Mouse (Mus musculus): ENCODE measurements at regions not wholly inside any gene's neighbourhood (a gene's known extent, or its start where the extent isn't known, plus 50 kb on each side); places are given as distances from the start of the nearest gene placed in this dataset.
A peak's percentile ranks its signal among the peaks of the same experiment; 100 is the strongest.

GRCm38 (mm10) chr12:26937836-26938235 is 404.5 kb downstream of the Sox11 start:
- H3K36me3 ChIP-seq (ENCODE audit: control insufficient read depth, insufficient read depth), result no peaks in the 10 kb centered on the region
- TF ChIP-seq CTCF (IDR thresholded peaks at IDR 0.05; ENCODE audit: low read depth), result no peak

GRCm38 (mm10) chr12:26936696-26937458 is 405.5 kb downstream of the Sox11 start:
- Histone ChIP-seq H3K9ac (ENCODE audit: low read depth, low read length) (no peak overlapping the region), H3K4me3 (ENCODE audit: low read depth, low read length) (no peak overlapping the region), H3K9me3 (ENCODE audit: control insufficient read depth) (no peaks in the 10 kb centered on the region), H3K4me2 (replicated peaks; ENCODE audit: low read depth) (no peak overlapping the region), H3K4me1 (replicated peaks; ENCODE audit: control insufficient read depth, insufficient read depth, low read length) (no peaks in the 10 kb centered on the region), H3K27me3 (replicated peaks; ENCODE audit: control insufficient read depth, insufficient read depth, low read length) (no peaks in the 10 kb centered on the region), H3K36me3 (ENCODE audit: control insufficient read depth, insufficient read depth) (no peaks in the 10 kb centered on the region), H3K27ac (ENCODE audit: low read depth, low read length) (no peak overlapping the region)
- ATAC-seq, result no peak
- WGBS, result 55% methylated on average over 5 of the region's 5 CpGs
- TF ChIP-seq CTCF (IDR thresholded peaks at IDR 0.05; ENCODE audit: low read depth), result no peak

More at GRCm38 (mm10) chr12:26937836-26938235, 404.5 kb downstream of the Sox11 start:
- no peak for ATAC-seq
- Histone ChIP-seq H3K9ac (ENCODE audit: low read depth, low read length) (no peak overlapping the region), H3K27me3 (replicated peaks; ENCODE audit: control insufficient read depth, insufficient read depth, low read length) (no peaks in the 10 kb centered on the region), H3K9me3 (ENCODE audit: control insufficient read depth) (no peaks in the 10 kb centered on the region), H3K4me1 (replicated peaks; ENCODE audit: control insufficient read depth, insufficient read depth, low read length) (no peaks in the 10 kb centered on the region), H3K4me3 (ENCODE audit: low read depth, low read length) (no peak overlapping the region), H3K27ac (ENCODE audit: low read depth, low read length) (no peak overlapping the region), H3K4me2 (replicated peaks; ENCODE audit: low read depth) (no peak overlapping the region)
- WGBS, result 76% methylated on average over 3 of the region's 3 CpGs

- ATAC-seq, result no peak
- H3K27me3 ChIP-seq (replicated peaks; ENCODE audit: control insufficient read depth, insufficient read depth, low read length), result no peaks in the 10 kb centered on the region
- no peak overlapping the region for H3K27ac ChIP-seq (ENCODE audit: low read depth, low read length)
- H3K36me3 ChIP-seq (ENCODE audit: control insufficient read depth, insufficient read depth), result no peaks in the 10 kb centered on the region
- H3K4me3 ChIP-seq (ENCODE audit: low read depth, low read length), result no peak overlapping the region
- TF ChIP-seq CTCF (IDR thresholded peaks at IDR 0.05; ENCODE audit: low read depth), result no peak
- H3K4me1 ChIP-seq (replicated peaks; ENCODE audit: control insufficient read depth, insufficient read depth, low read length), result no peaks in the 10 kb centered on the region
- WGBS, result 73% methylated on average over 7 of the region's 7 CpGs
- H3K9me3 ChIP-seq (ENCODE audit: control insufficient read depth), result no peaks in the 10 kb centered on the region
- H3K4me2 ChIP-seq (replicated peaks; ENCODE audit: low read depth), result no peak overlapping the region
- H3K9ac ChIP-seq (ENCODE audit: low read depth, low read length), result no peak overlapping the region
Observed at GRCm38 (mm10) chr12:26930155-26930867, 412.1 kb downstream of the Sox11 start.

GRCm38 (mm10) chr12:26906126-26906525 is 436.2 kb downstream of the Sox11 start:
- H3K36me3 ChIP-seq (ENCODE audit: control insufficient read depth, insufficient read depth), result no peaks in the 10 kb centered on the region
- no peak overlapping the region for H3K27ac ChIP-seq (ENCODE audit: low read depth, low read length)
- H3K9ac ChIP-seq (ENCODE audit: low read depth, low read length), result no peak overlapping the region
- no peaks in the 10 kb centered on the region for H3K4me1 ChIP-seq (replicated peaks; ENCODE audit: control insufficient read depth, insufficient read depth, low read length)
- no peak overlapping the region for H3K4me2 ChIP-seq (replicated peaks; ENCODE audit: low read depth)
- no peak overlapping the region for H3K4me3 ChIP-seq (ENCODE audit: low read depth, low read length)
- no peak for TF ChIP-seq CTCF (IDR thresholded peaks at IDR 0.05; ENCODE audit: low read depth)
- no peaks in the 10 kb centered on the region for H3K27me3 ChIP-seq (replicated peaks; ENCODE audit: control insufficient read depth, insufficient read depth, low read length)
- H3K9me3 ChIP-seq (ENCODE audit: control insufficient read depth), result no peaks in the 10 kb centered on the region
- ATAC-seq, result no peak
- WGBS, result 88% methylated on average over 1 of the region's 1 CpGs

GRCm38 (mm10) chr12:26903894-26904272 is 434.9 kb downstream of the Cmpk2 start:
- H3K27me3 ChIP-seq (replicated peaks; ENCODE audit: control insufficient read depth, insufficient read depth, low read length), result no peaks in the 10 kb centered on the region
- H3K27ac ChIP-seq (ENCODE audit: low read depth, low read length), result no peak overlapping the region
- WGBS, result 41% methylated on average over 2 of the region's 2 CpGs
- TF ChIP-seq CTCF (IDR thresholded peaks at IDR 0.05; ENCODE audit: low read depth), result no peak
- no peak overlapping the region for H3K9ac ChIP-seq (ENCODE audit: low read depth, low read length)
- no peak for ATAC-seq
- no peaks in the 10 kb centered on the region for H3K36me3 ChIP-seq (ENCODE audit: control insufficient read depth, insufficient read depth)
- H3K4me1 ChIP-seq (replicated peaks; ENCODE audit: control insufficient read depth, insufficient read depth, low read length), result no peaks in the 10 kb centered on the region
- peak overlapping the region; percentile 38; the same call in 1 of the 2 replicates for H3K4me2 ChIP-seq (replicated peaks; ENCODE audit: low read depth)
- no peak overlapping the region for H3K4me3 ChIP-seq (ENCODE audit: low read depth, low read length)
- no peaks in the 10 kb centered on the region for H3K9me3 ChIP-seq (ENCODE audit: control insufficient read depth)

- Histone ChIP-seq H3K4me3 (ENCODE audit: low read depth, low read length) (no peak overlapping the region), H3K9me3 (ENCODE audit: control insufficient read depth) (no peaks in the 10 kb centered on the region), H3K27ac (ENCODE audit: low read depth, low read length) (no peak overlapping the region), H3K9ac (ENCODE audit: low read depth, low read length) (no peak overlapping the region), H3K4me2 (replicated peaks; ENCODE audit: low read depth) (peak overlapping the region; percentile 38; the same call in 1 of the 2 replicates), H3K36me3 (ENCODE audit: control insufficient read depth, insufficient read depth) (no peaks in the 10 kb centered on the region), H3K27me3 (replicated peaks; ENCODE audit: control insufficient read depth, insufficient read depth, low read length) (no peaks in the 10 kb centered on the region), H3K4me1 (replicated peaks; ENCODE audit: control insufficient read depth, insufficient read depth, low read length) (no peaks in the 10 kb centered on the region)
- peak; percentile 22; the same call in 1 of the 2 replicates for ATAC-seq
- WGBS, result 25% methylated on average over 23 of the region's 23 CpGs
- TF ChIP-seq CTCF (IDR thresholded peaks at IDR 0.05; ENCODE audit: low read depth), result no peak
Observed at GRCm38 (mm10) chr12:26903073-26903893, 434.3 kb downstream of the Cmpk2 start.

All from intestine, postnatal 0 days (tissue).